Mouse (Mus musculus): ENCODE measurements at regions not wholly inside any gene's neighbourhood (a gene's known extent, or its start where the extent isn't known, plus 50 kb on each side); places are given as distances from the start of the nearest gene placed in this dataset.

GRCm38 (mm10) chr13:37619841-37620725, 158.1 kb upstream of the Rreb1 start:
- H3K4me2 ChIP-seq (ENCODE audit: low read depth, low read length), result no peak overlapping the region
- peak; percentile 45; the same call in 1 of the 2 replicates for ATAC-seq
- no peak for DNase-seq (ENCODE audit: low spot score)
- no peak overlapping the region for H3K4me3 ChIP-seq (ENCODE audit: low read length)
- H3K9ac ChIP-seq (replicated peaks; ENCODE audit: low read length), result no peak overlapping the region
- H3K36me3 ChIP-seq (ENCODE audit: insufficient read depth, low read length), result no peaks in the 10 kb centered on the region
- no peaks in the 10 kb centered on the region for H3K27me3 ChIP-seq (ENCODE audit: insufficient read depth, low read length)
- H3K4me1 ChIP-seq (ENCODE audit: insufficient read depth, low read length), result peaks cover 5% of the 10 kb centered on the region; the same call in 1 of the 2 replicates
- WGBS, result 55% methylated on average over 11 of the region's 11 CpGs
- no peaks in the 10 kb centered on the region for H3K9me3 ChIP-seq (ENCODE audit: low read length)
- TF ChIP-seq CTCF (IDR thresholded peaks at IDR 0.05; ENCODE audit: low read depth), result no peak
- no peak overlapping the region for H3K27ac ChIP-seq

GRCm38 (mm10) chr13:37621319-37622050, 156.7 kb upstream of the Rreb1 start:
- Histone ChIP-seq H3K4me3 (ENCODE audit: low read length) (no peak overlapping the region), H3K4me1 (ENCODE audit: insufficient read depth, low read length) (peaks cover 5% of the 10 kb centered on the region; the same call in 1 of the 2 replicates), H3K36me3 (ENCODE audit: insufficient read depth, low read length) (no peaks in the 10 kb centered on the region), H3K9ac (replicated peaks; ENCODE audit: low read length) (no peak overlapping the region), H3K9me3 (ENCODE audit: low read length) (no peaks in the 10 kb centered on the region), H3K27me3 (ENCODE audit: insufficient read depth, low read length) (no peaks in the 10 kb centered on the region), H3K4me2 (ENCODE audit: low read depth, low read length) (no peak overlapping the region), H3K27ac (no peak overlapping the region)
- 94% methylated on average over 5 of the region's 5 CpGs for WGBS
- peak; percentile 38 for TF ChIP-seq CTCF (IDR thresholded peaks at IDR 0.05; ENCODE audit: low read depth)
- no peak for DNase-seq (ENCODE audit: low spot score)
- no peak for ATAC-seq

- Histone ChIP-seq H3K4me3 (ENCODE audit: low read length) (no peak overlapping the region), H3K36me3 (ENCODE audit: insufficient read depth, low read length) (no peaks in the 10 kb centered on the region), H3K9ac (replicated peaks; ENCODE audit: low read length) (no peak overlapping the region), H3K4me1 (ENCODE audit: insufficient read depth, low read length) (peaks cover 5% of the 10 kb centered on the region; the same call in 1 of the 2 replicates), H3K27ac (no peak overlapping the region), H3K4me2 (ENCODE audit: low read depth, low read length) (no peak overlapping the region), H3K27me3 (ENCODE audit: insufficient read depth, low read length) (no peaks in the 10 kb centered on the region), H3K9me3 (ENCODE audit: low read length) (no peaks in the 10 kb centered on the region)
- ATAC-seq (no peak), DNase-seq (ENCODE audit: low spot score) (no peak)
- 73% methylated on average over 6 of the region's 6 CpGs for WGBS
- no peak for TF ChIP-seq CTCF (IDR thresholded peaks at IDR 0.05; ENCODE audit: low read depth)
Observed at GRCm38 (mm10) chr13:37622366-37623088, 155.7 kb upstream of the Rreb1 start.

- 54% methylated on average over 1 of the region's 1 CpGs for WGBS
- Histone ChIP-seq H3K27ac (no peak overlapping the region), H3K4me3 (ENCODE audit: low read length) (no peak overlapping the region), H3K9ac (replicated peaks; ENCODE audit: low read length) (no peak overlapping the region), H3K9me3 (ENCODE audit: low read length) (no peaks in the 10 kb centered on the region), H3K36me3 (ENCODE audit: insufficient read depth, low read length) (no peaks in the 10 kb centered on the region), H3K4me2 (ENCODE audit: low read depth, low read length) (no peak overlapping the region), H3K27me3 (ENCODE audit: insufficient read depth, low read length) (no peaks in the 10 kb centered on the region), H3K4me1 (ENCODE audit: insufficient read depth, low read length) (peaks cover 5% of the 10 kb centered on the region; the same call in 1 of the 2 replicates)
- DNase-seq (ENCODE audit: low spot score) (no peak), ATAC-seq (no peak)
- no peak for TF ChIP-seq CTCF (IDR thresholded peaks at IDR 0.05; ENCODE audit: low read depth)
Observed at GRCm38 (mm10) chr13:37624741-37625140, 153.5 kb upstream of the Rreb1 start.

- H3K4me3 ChIP-seq (ENCODE audit: low read length), result no peak overlapping the region
- no peaks in the 10 kb centered on the region for H3K9me3 ChIP-seq (ENCODE audit: low read length)
- H3K27me3 ChIP-seq (ENCODE audit: insufficient read depth, low read length), result no peaks in the 10 kb centered on the region
- no peak for ATAC-seq
- no peak for DNase-seq (ENCODE audit: low spot score)
- no peak overlapping the region for H3K4me2 ChIP-seq (ENCODE audit: low read depth, low read length)
- no peak for TF ChIP-seq CTCF (IDR thresholded peaks at IDR 0.05; ENCODE audit: low read depth)
- no peak overlapping the region for H3K9ac ChIP-seq (replicated peaks; ENCODE audit: low read length)
- H3K27ac ChIP-seq, result no peak overlapping the region
- 91% methylated on average over 13 of the region's 13 CpGs for whole genome bisulfite sequencing
- no peaks in the 10 kb centered on the region for H3K36me3 ChIP-seq (ENCODE audit: insufficient read depth, low read length)
- no peaks in the 10 kb centered on the region; the same call in 1 of the 2 replicates for H3K4me1 ChIP-seq (ENCODE audit: insufficient read depth, low read length)
Observed at GRCm38 (mm10) chr13:37625532-37626235, 152.5 kb upstream of the Rreb1 start.

Measured in hindbrain, postnatal 0 days (tissue).